Mouse (Mus musculus) right cerebral cortex, postnatal 10 days (tissue): ENCODE results near the gene Il31.
"Not testable (repeated sequence)": the region's sequence is repeated elsewhere in the genome, so short reads cannot be mapped to it uniquely, and the experiment has no call there.

Source experiments
- DNase-seq, 2 experiments: peaks; one replicate each; pipeline ENCODE4 v3.0.0; 2021; ENCODE audit warnings: low spot score in 2 of 2

Il31 gene

DNA sequence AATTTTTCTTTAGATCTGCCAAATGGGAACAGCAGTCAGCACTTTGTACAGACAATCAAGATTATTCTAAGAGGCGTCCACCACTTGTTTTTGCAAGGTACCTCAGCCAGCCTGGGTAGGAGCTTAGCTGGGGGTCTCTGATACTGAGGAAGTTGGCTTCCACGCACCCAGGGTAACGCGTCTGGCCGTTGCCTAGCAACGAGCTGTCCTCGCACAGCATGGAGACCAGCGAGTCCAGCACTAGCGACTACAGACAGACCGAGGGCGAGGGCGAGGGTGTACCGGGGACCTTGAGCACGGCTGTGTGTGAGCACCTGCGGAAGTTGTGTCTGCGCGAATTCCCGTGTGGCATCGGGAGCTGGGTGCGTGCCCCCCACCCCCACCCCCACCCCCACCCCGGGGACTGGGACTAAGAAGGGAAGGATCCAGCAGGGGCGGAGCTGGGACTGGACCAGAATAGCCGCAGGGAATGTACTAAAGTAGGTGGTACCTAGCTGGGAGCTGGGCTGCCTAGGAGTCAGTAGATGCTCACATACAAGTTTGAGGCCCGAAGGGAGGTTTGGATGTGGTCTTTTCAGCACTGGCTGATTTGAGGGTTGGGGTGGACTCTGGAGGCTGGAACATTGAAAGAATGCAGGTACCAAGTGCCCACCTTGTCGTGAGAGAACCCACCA lies at the start of gene Il31, which contains the start of gene Lrrc43:
Il31 (minus strand) TSS at position 378 of the 674 bp plus-strand sequence.
Lrrc43 (plus strand) TSS at position 194 of the 674 bp plus-strand sequence.
- peak; percentile 54 to 67 for DNase-seq

DNA sequence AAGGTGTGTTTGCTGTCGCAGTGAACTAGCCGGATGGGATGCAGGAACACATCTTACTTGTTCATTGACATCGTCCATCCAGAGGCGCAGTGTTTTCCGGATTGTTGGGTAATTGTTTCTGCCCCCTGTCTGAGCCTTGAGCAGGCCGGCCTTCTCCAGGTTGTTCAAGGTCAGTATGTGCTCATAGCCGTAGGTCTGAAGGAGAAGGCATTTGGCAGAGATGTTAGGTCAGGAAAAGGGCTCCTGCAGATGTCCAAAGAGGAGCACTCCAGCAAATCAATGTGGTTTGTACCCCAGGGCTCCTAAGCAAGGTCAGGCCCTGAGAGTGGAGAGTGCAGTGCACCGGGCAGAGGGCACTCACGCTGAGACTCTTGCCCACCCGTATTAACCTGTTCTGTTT lies 44.5 kb upstream of the Il31 start:
- DNase-seq = no peak

DNA sequence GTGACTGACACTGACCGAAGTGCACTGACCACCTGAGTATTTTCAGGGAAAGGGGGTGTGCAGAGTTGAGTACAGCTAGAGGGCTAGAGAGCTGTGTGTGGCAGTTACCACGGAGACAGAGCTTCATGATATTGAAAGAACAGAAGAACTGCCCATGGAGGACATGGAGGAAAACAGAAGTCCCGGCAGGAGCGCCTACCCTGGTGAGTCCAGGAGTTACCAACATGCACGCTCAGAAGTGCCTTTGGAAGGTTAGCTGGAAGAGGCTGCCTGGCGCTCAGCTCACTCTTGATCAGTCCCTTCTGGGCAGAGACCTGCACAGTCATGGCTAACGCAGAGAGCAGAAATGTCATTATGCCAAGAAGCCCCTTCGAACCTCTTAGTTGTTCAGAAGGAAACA lies 40.8 kb upstream of the Il31 start:
- DNase-seq = peak; percentile 15 to 20

DNA sequence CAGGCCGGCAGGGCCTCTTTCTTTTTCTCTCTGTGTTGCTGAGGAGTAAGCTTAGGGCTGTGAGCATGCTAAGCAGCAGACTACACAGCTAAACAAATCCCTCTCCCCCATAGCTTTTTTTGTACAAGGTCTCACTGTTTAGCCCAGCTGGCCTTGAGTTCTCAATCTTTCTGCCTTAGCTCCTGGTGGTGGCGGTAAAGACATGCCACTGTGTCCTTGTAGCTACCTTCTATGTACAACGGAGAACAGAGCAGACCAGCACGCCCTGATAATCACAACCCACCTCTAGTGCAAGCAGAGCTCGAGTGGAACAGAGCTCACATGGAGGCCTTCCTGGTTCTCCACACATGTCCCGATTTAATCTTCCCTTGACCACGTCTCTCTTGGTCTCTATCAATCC lies 39.4 kb upstream of the Il31 start:
- peak; percentile 18 to 27 for DNase-seq

DNA sequence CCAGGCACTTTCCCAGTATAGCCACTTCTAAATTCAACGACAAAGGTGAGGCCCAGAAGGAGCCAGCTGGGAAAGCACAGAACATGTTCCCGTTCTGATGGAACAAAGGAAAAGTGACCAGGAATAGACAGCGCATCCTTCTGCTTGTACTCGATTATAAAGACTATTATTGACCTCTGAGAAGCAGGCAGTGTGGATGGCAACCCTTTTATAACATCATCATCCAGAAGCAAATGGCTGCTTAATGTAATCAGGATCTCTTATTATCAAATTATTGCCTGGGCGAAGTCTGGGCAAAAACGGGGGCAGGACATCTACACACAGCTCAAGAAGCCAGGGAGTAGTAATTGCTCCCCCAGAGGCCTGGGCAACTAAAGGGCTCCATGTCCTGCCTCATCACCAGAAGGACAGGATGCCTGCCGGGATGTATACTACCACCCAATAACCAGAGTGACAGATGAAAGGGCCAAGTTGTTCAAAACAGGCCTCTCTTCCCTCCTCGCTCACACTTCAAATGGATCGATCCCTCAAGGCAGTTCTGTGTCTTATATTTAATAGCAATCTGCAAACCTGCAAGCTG lies 36.7 kb upstream of the Il31 start:
- peak; percentile 11 to 18 for DNase-seq

DNA sequence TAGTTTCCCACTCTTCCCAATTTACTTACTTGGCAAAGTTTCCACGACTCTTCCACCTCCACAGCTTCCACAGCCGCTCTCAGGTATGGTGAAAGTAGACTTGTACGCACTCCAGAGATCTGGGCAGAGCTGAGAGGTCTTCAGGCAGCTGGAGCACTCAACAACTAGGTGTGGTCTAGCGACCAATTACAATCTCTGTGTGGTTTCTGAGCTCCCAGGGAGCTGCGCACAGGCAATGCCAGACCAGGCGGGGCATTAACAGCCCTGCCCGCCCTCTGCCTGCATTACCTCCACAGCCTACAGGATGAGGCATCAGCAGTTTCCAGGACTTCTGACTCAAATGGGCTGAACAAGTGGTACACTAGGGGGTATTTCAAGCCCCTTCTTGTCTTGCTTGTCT lies 36.0 kb upstream of the Il31 start, which contains the start of gene Gm49027:
Gm49027 (minus strand) TSS at position 208 of the 400 bp plus-strand sequence.
- peak; percentile 17 to 24 for DNase-seq

DNA sequence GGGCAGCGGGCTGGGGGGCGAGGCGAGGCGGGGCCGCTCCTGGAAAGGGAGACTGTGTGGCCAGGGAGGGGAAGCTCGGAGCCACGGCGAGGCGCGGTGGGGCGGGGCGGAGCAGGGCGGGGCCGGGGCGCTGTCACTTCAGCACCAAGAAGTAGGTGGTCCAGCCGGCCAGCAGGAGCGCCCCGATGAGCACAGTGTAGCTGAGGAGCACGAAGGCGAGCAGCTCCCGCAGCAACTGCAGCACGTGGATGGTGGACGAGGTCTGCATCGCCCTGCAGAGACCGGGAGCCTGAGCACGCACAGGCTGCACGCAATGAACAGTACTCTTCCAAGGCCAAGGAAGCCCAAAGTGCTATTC lies 35.1 kb upstream of the Il31 start:
- no peak for DNase-seq

DNA sequence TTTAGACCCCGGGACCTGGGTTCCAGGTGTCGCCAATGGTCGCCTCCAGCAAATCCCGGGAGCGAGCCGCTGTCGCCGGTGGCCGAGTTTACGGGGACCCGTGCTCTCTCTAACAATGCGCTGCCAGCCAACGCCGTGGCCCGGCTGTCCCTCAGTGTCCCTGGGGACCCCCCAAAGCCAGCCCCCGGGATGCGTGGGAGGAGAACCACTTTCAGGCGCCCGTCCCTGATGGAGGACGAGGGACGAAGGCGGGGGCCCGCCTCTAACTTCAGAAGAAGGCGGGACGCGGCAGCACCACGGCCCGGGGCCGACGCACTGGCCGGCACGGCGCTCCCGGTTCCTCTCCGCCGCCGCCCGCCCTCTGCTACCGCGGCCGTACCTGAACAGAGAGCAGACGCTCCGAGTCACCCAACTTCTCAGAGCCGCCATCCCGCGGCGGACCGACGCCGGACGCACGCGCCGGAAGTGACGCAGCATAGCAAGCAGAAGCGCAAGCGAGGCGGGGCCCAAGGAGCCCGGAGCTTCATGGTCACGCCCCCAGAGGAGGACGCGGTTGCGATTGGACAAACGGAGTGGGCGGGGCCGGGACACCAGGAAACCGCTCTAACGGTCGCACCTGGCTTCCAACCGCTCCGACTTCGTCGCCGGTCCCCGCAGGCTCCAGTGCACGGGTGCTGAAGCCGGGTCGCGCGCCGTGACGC lies 34.6 kb upstream of the Il31 start, which contains the start of gene Diablo:
Diablo (minus strand) TSS at position 485 of the 701 bp plus-strand sequence.
- peak; percentile 99 for DNase-seq

DNA sequence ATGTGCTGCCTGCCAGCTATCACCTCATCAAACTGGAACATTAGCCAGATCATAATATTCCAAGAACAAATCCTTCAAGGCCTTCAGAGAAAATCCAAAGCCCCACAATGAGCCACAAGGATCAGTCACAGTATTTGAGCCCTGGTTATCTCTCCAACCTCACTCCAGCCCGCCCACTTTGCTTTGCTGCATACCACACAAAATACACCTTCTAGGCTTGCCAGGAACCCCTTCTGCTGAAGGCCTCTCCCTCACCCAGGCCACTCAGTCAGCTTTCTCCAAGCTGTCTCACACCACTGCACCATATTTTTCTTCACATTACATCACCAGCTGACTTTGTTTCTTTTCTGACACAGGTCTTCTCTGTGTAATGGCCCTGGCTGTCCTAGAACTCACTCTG lies 32.9 kb upstream of the Il31 start:
- DNase-seq = peak; percentile 15 to 19

DNA sequence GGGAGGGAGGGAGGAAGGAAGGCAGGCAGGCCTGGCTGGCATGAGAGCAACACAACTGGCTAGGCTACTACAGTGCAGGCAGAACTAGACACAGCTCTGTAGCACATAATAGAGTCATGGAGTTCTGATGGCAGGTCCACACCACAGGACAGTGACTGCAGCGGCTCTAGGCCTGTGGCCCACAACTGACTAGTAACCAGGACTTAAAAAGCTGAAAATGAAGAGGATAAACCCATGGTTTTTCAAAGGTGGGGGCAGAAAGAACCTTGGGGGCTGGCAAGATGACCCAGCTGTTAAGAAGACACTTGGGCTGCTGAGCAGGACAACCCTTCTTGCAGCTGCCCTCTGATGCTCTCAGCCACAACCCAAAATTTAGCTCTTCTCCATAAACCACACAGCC lies 32.3 kb upstream of the Il31 start:
- DNase-seq = peak in 1 of 2 experiments; percentile 19

DNA sequence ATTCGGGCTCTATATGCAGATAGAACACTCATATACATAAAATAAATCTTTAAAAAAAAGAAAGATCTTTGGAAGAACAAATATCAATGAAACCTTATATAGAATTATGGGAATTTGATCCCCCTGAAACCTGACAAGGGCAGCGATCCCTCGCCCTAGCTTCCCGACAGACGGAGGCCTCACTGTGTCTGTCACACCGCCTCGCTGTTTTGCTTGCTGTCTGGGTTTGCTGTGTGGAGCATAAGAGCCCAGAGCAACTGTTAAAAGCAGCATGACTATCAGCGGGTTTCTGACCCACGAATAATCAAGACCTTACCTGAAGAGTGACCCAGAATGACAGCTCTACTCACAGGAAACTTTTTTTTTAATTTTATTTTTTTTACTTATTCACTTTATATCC lies 31.4 kb upstream of the Il31 start:
- DNase-seq = peak; percentile 15 to 17

DNA sequence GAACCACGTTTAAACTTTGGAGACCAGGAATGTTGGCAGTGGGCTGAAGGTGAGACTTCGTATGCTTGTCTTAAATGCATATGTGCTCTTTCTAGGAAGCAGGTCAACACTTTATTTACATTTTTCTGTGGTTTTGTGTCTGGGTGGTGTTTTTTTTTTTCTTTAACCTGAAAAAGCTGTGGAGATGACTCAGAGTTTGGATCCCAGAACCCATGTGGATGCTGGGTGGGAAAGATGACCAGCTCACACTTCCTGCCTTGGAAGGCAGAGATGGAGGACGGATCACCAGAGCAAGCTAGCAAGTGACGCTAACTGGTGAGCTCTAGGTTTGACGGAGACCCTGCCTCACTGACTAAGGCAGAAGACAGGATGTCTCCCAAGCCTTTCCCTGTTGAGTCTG lies 25.6 kb upstream of the Il31 start:
- DNase-seq = no peak

DNA sequence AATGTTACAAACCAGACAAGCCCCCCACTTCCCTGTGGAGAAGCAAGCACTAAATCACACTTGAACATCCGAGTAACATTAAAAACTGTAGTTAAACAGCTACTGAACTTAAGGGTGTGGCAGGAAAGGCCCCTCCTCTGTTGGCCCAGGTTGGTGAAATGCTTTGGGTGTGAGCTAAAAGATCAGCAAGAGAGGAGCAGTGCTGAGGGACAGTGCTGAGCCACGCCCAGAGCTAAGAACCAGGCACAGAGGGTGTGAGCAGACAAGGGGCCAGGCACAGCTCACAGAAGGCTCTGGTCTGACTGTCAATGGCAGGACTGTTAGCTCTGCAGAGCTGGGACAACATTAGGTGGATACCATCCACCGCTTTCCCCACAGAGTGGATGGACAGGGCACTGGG lies 22.8 kb upstream of the Il31 start:
- no peak for DNase-seq

DNA sequence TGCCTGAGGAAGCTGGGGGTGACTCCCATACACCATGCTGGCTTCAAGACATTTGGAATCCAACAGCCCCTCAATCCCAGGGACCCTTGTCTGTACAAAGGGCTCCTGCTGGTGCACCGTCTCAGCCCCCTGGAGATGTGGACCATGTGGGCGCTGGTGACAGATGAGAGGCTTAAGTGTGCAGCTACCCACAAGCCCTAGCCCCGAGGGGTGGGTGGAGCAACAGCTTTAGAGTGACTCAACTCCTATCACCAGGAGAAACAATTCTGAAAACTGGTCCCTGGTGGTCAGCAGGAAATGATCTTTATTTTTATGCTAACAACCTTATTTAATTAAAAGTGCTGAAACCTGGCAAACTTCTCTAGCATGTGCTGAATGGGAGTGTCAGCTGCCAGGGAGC lies 22.1 kb upstream of the Il31 start:
- DNase-seq = not testable (repeated sequence)

DNA sequence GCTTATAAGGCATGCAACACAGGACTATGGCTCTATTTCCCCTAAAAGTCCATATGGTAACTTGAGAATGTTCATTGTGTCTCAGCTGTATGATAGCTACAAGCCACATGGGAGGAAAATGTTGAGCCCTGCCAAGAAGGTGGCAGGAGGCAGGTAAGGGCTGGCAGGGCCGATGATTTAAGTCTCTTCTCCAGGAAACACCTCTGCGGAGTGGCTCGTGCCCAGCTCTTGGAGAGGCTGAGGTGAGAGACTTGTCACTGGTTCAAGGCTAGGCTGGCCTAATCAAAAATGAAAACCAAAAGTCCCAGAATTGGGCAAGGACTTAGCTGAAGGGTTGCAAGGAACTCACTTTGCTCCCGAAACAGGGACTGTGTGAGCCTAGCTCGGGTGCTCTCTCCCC lies 20.9 kb upstream of the Il31 start, which contains the start of gene B3gnt4:
B3gnt4 (plus strand) TSS at position 301 of the 400 bp plus-strand sequence.
- DNase-seq = no peak

DNA sequence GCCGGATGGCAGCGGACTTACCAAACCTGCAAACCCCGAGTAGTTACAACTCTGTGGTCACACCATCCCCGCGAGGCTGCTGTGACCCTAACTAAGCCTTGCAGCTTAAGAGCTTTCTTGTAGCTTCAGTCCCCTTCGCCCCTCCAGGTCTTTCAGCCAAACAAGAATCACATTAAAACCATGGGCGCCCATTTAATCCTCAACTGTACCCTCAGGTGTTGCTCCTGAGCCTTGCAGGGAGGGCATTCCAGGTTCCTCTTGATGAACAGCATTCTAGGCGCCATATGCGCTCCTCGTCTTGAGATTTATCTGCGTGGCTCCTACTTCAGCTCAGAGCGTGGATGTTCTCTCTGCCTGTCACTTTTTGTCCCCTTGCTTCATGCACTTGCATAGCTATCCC lies 19.6 kb upstream of the Il31 start:
- no peak for DNase-seq

DNA sequence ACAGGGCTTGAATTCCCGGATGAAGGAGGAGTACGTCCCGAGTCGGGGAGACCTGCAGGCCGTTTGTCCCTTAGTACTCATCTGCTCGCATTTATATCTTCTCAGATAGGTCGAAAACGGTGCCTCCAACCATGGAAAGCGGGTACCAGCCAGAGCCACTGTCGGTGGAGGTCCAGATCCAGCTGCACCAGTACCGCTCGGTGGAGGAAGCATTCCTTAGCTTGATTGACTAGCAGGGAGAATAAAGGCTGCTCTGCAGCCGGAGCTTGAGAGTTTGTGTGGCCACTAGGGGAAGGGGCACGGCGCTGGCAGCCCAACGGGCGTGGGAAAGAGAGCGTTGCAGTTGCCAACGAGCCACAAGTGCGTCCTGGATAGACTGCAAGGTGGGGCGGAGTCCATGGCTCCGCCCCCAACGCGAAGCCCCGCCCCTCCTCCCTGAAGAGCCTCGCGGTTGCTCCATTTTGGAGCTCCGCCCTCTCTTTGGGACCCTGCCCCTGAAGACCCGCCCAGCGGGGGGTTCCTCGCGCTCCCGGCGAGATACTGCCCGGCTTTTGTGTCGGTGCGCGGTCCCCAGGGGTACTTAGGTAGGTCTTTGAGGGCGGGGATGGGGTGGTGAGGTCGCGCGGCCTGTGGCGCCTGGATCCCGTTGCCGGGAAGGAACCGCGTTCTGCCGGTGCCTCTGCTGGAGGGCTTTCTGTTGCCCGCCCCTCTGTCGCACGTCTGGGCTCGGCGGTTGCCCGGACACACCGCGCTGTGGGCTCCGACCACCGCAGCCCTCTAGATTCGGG lies 18.8 kb upstream of the Il31 start:
- DNase-seq = peak; percentile 93 to 94

DNA sequence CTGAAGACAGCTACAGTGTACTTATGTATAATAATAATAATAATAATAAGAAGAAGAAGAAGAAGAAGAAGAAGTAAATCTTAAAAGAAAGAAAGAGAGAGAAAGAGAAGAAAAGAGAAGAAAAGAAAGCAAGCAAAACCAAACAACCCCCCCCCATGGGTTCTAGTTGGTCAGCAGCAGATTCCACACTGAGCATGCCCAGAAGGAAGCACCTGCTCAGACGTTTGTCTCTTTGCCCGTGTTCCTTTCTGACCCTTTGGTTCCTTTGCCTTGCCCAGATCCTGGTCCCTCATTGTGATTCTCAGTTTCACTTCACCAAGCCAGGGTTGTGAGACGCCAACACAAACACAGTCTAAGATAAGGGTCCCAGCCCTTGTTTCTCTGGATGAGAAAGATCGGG lies 12.7 kb upstream of the Il31 start:
- no peak for DNase-seq

DNA sequence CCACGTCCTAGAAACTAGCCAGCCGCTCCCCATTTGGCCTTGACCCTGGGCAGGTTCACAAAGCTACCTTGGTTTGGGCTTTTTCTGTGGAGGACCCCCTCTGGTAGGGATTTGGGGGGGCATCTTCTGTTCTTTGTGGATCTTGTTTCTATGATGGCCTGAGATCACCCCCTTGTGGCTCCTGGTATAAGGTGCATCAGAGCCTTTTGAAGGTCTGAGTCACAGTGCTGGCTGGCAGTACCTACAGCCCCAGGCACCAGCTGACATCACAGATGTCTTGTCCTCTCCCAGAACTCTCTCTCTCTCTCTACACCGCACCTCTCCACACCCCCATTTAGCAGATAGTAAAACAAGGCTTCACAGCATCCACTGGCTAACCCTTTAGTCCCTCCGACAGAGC lies 10.4 kb upstream of the Il31 start:
- DNase-seq = peak; percentile 63 to 66

DNA sequence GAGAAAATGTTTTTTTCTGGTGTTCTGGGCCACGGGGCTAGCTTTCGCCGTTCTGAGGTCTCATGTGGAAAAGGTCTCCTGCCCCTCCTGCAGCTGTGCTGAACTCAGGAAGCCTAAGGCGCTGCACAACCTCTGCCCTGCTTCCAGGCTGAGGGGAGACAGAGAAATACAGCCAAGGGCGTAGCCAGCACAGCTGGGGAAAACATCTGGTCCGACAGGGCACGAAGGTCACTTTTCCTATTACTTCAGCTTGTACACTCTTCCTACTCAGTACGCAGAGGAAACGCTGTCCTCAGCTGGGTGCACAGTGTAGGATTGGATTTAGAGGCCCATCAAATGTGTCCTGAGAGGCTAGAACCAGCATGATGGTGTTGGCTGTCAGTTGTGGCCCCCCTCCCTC lies 646 bp upstream of the Il31 start:
- DNase-seq = no peak

DNA sequence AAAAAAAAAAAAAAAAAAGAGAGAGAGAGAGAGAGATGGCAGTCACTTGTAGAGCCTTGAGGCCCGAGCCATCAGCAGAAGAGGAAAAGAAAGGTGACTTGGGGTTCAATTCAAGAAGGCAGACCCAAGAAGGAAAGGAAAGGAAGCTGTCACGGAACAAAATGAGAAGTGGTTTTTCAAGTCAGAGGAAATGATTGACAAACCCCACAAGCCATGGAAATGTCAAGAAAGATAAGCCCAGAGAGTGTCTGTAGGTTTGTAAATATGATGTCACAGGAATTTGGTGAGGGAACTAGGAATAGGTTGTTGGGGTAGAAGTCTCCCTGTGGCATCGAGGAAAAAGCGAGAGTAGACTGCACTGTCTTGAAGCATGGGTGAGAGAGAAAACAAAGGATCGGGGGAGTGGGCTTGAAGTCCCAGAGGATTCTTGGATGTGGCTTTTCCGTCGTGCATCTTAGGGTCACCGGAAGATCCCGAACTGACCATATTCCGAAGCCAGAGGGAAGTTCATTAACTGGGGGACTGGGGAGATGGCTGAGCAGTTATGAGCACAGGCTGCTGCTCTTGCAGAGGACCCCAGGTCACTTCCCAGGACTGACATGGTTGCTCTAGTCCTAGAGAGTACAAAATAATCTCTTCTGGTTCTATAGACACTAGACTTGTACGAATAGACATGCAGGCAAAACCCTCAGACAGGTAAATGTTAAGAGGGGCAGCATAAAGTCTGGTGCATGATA lies 1.5 kb downstream of the Il31 start:
- no peak for DNase-seq
